Mouse (Mus musculus) neural tube, embryonic 15.5 days (tissue): ENCODE results near the gene Stpg1. TPM values are rescaled to one million over a fixed set of nuclear protein-coding genes. Genes with fewer than 3 reads are reported as not detected.
A peak's percentile ranks its signal among the peaks of the same experiment; 100 is the strongest.

Experiments used
- ATAC-seq: fragments of 200-750 bp; cut with Nextera tagmentation; 2 replicates; pipeline ENCODE4 v1.8.0; 2017; ENCODE audit warnings: mild to moderate bottlenecking, moderate TSS enrichment, moderate library complexity; ENCODE audit not compliant: low FRiP score
- H3K27ac ChIP-seq: fragments of 300-500 bp; sonication (generic); replicated peaks from 2 replicates; pipeline ENCODE4 v1.5.1; 2015; ENCODE audit warnings: mild to moderate bottlenecking, inconsistent platforms
- H3K27me3 ChIP-seq: fragments of 300-500 bp; sonication (generic); replicated peaks from 2 replicates; pipeline ENCODE4 v1.6.1; 2015; ENCODE audit warnings: inconsistent platforms
- H3K36me3 ChIP-seq: fragments of 300-500 bp; sonication (generic); 2 replicates; pipeline ENCODE4 v1.6.1; 2015; ENCODE audit warnings: inconsistent platforms
- H3K4me1 ChIP-seq: fragments of 300-500 bp; sonication (generic); 2 replicates; pipeline ENCODE4 v1.6.1; 2015; ENCODE audit warnings: inconsistent platforms
- H3K4me2 ChIP-seq: fragments of 300-500 bp; sonication (generic); 2 replicates; pipeline ENCODE4 v1.6.1; 2015; ENCODE audit warnings: inconsistent platforms, mild to moderate bottlenecking, moderate library complexity
- H3K4me3 ChIP-seq: fragments of 300-500 bp; sonication (generic); replicated peaks from 2 replicates; pipeline ENCODE4 v1.5.1; 2015; ENCODE audit warnings: mild to moderate bottlenecking, inconsistent platforms
- H3K9ac ChIP-seq: fragments of 300-500 bp; sonication (generic); replicated peaks from 2 replicates; pipeline ENCODE4 v1.6.1; 2015; ENCODE audit warnings: mild to moderate bottlenecking, inconsistent platforms
- H3K9me3 ChIP-seq: fragments of 300-500 bp; sonication (generic); replicated peaks from 2 replicates; pipeline ENCODE4 v1.6.1; 2016; ENCODE audit warnings: inconsistent platforms
- WGBS: fragments of 180-500 bp; shearing (Covaris S2); methylation state at CpG from one replicate; pipeline ENCODE4 v1.1.7; 2015; ENCODE audit warnings: mixed read lengths; 5-methylcytosine and 5-hydroxymethylcytosine counted together
- polyA plus RNA-seq: library from polyadenylated mRNA; unstranded; fragments of >200 nt; fragmentation: Nextera tagmentation; extraction: Ambion mirVana; gene quantifications from 2 replicates; pipeline ENCODE4 v1.2.1, GENCODE M21; 2015

Stpg1 gene
- polyA plus RNA-seq, 1 experiment from 2014 or later: 0.37 TPM

DNA sequence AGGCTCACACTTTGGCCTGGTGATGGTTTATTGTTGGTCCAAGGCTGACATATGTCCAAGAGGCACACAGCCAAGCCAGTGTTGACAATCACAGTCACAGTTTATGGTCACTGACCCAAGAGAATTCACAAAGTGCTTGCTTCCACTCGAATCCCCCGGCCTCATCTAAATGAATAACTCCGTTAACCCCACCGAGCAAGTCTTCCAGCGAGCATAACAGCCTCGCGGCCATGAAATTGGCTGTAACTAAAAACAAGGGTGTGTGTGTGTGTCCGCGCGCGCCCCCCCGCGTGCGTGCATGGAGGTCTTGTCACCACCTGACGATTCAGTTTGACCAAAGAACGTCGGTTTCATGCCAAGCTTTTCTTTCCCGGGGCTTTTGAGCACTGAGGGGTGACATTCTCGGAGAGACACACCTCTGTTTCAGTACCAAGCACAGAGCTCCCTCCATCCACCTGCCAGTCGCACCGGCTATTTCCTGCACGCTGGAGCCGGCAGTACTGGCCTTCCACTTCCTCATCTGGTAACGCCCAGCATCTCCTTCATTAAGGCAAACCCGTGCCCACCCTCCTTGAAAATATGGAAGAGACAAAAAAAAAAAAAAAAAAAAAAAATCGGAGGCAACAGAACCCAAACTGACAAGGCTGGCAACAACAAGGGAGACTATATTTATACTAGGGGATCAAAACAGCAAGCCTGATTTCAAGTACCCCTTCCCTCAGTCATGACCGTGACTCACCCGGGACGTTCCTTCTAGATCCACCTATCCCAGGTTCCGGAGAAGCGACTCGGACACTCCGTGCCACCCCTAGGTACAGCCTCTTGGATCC lies 684 bp upstream of the Stpg1 start:
- peak; percentile 17 for ATAC-seq
- WGBS: under 1% methylated on average over 33 of the region's 33 CpGs
- peak overlapping the region; percentile 95 for H3K4me2 ChIP-seq

GRCm38 (mm10) chr4:135495397-135495791 lies 804 bp downstream of the Stpg1 start:
- peak overlapping the region; percentile 81 for H3K4me3 ChIP-seq
- H3K27me3 ChIP-seq: 0 out of 2 replicates have a peak, but pooled peaks cover 4% of the 10 kb centered on the region
- H3K27ac ChIP-seq: peak overlapping the region; percentile 78
- H3K4me2 ChIP-seq: peak overlapping the region; percentile 95
- peak overlapping the region; percentile 58; the same call in 1 of the 2 replicates for H3K9ac ChIP-seq
- ATAC-seq: no peak
- 15% methylated on average over 9 of the region's 9 CpGs for WGBS
- H3K4me1 ChIP-seq: peaks cover 20% of the 10 kb centered on the region
- H3K9me3 ChIP-seq: no peaks in the 10 kb centered on the region
- peaks cover 5% of the 10 kb centered on the region for H3K36me3 ChIP-seq

More for the DNA sequence above, 684 bp upstream of the Stpg1 start:
- H3K27me3 ChIP-seq: 0 out of 2 replicates have a peak, but pooled peaks cover 4% of the 10 kb centered on the region
- peaks cover 20% of the 10 kb centered on the region for H3K4me1 ChIP-seq
- H3K36me3 ChIP-seq: peaks cover 19% of the 10 kb centered on the region
- peak overlapping the region; percentile 81 for H3K4me3 ChIP-seq
- peak overlapping the region; percentile 46 for H3K9ac ChIP-seq
- H3K9me3 ChIP-seq: no peaks in the 10 kb centered on the region
- H3K27ac ChIP-seq: peak overlapping the region; percentile 78

- Histone ChIP-seq H3K4me3 (peak overlapping the region; percentile 81), H3K27me3 (0 out of 2 replicates have a peak, but pooled peaks cover 4% of the 10 kb centered on the region), H3K9me3 (no peaks in the 10 kb centered on the region), H3K4me2 (peak overlapping the region; percentile 95), H3K27ac (no peak overlapping the region; the same call in 1 of the 2 replicates), H3K4me1 (peaks cover 20% of the 10 kb centered on the region), H3K36me3 (peaks cover under 1% of the 10 kb centered on the region), H3K9ac (no peak overlapping the region)
- 18% methylated on average over 18 of the region's 18 CpGs for WGBS
- no peak for ATAC-seq
These were observed 1.2 kb downstream of the Stpg1 start for GRCm38 (mm10) chr4:135495810-135496209.

DNA sequence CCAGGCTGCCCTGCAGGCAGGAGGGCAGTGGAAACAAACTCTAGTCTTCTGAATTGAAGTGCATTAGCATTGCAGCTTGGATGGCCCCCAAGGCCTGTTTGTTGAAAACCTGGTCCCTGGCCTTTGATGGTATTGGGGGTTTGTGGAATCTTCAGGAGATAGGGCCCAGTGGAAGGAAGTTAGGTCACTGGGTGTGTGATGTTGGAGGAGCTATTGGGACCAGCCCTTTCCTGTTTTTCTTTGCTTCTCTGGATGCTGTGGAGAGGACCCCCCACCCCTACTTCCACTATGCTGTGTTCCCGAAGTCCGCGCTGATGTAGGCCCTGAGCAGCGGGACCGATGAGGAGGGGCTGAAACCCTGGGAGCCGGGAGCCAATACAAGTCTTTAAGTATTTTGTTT lies 3.5 kb downstream of the Stpg1 start:
- 79% methylated on average over 6 of the region's 6 CpGs for WGBS
- Histone ChIP-seq H3K4me1 (peaks cover 18% of the 10 kb centered on the region), H3K27ac (no peak overlapping the region), H3K9me3 (no peaks in the 10 kb centered on the region), H3K4me3 (no peak overlapping the region), H3K27me3 (no peaks in the 10 kb centered on the region), H3K36me3 (no peaks in the 10 kb centered on the region), H3K9ac (no peak overlapping the region), H3K4me2 (no peak overlapping the region)
- no peak for ATAC-seq

- Histone ChIP-seq H3K27me3 (no peaks in the 10 kb centered on the region), H3K4me3 (no peak overlapping the region), H3K9ac (no peak overlapping the region), H3K27ac (no peak overlapping the region), H3K4me1 (peaks cover 10% of the 10 kb centered on the region), H3K9me3 (no peaks in the 10 kb centered on the region), H3K36me3 (no peaks in the 10 kb centered on the region), H3K4me2 (no peak overlapping the region)
- ATAC-seq: no peak
- WGBS: 85% methylated on average over 3 of the region's 3 CpGs
These were observed 5.2 kb downstream of the Stpg1 start for GRCm38 (mm10) chr4:135499831-135500230.

GRCm38 (mm10) chr4:135501587-135501986 lies 7.0 kb downstream of the Stpg1 start:
- no peaks in the 10 kb centered on the region for H3K27me3 ChIP-seq
- H3K36me3 ChIP-seq: no peaks in the 10 kb centered on the region
- no peak overlapping the region for H3K9ac ChIP-seq
- no peaks in the 10 kb centered on the region for H3K9me3 ChIP-seq
- no peaks in the 10 kb centered on the region for H3K4me1 ChIP-seq
- ATAC-seq: no peak
- no peak overlapping the region for H3K27ac ChIP-seq
- H3K4me2 ChIP-seq: no peak overlapping the region
- WGBS: 74% methylated on average over 4 of the region's 4 CpGs
- H3K4me3 ChIP-seq: no peak overlapping the region

DNA sequence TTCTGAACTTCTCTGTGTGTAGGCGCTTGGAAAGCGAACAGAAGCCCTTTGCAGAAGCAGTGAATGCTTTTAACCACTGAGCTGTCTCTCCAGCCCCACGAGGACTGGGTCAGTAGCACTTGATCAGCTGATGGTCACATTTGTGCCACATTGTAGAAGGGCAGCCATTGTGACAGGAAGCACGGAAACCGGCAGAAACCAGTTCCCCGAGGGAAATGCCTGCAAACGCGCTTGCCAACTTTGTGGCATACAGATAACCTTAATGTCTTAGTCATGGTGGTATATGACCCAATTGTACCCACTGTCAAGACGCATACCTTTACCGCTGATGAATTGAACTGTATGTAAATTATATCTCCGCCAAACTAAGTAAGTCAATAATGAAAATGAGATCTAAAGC lies 11.2 kb downstream of the Stpg1 start:
- H3K27me3 ChIP-seq: no peaks in the 10 kb centered on the region
- ATAC-seq: no peak
- H3K27ac ChIP-seq: no peak overlapping the region
- no peak overlapping the region for H3K4me2 ChIP-seq
- H3K4me1 ChIP-seq: peaks cover 16% of the 10 kb centered on the region
- H3K9me3 ChIP-seq: no peaks in the 10 kb centered on the region
- H3K9ac ChIP-seq: no peak overlapping the region
- 79% methylated on average over 11 of the region's 11 CpGs for WGBS
- no peaks in the 10 kb centered on the region for H3K36me3 ChIP-seq
- H3K4me3 ChIP-seq: no peak overlapping the region

GRCm38 (mm10) chr4:135507547-135508350 lies 13.2 kb downstream of the Stpg1 start:
- no peaks in the 10 kb centered on the region for H3K9me3 ChIP-seq
- peaks cover 16% of the 10 kb centered on the region for H3K4me1 ChIP-seq
- whole genome bisulfite sequencing: 14% methylated on average over 22 of the region's 22 CpGs
- peak; percentile 80; the same call in 1 of the 2 replicates for ATAC-seq
- no peaks in the 10 kb centered on the region for H3K36me3 ChIP-seq
- H3K4me2 ChIP-seq: peak overlapping the region; percentile 57
- no peaks in the 10 kb centered on the region for H3K27me3 ChIP-seq
- peak overlapping the region; percentile 29 for H3K4me3 ChIP-seq
- H3K27ac ChIP-seq: peak overlapping the region; percentile 61; the same call in 1 of the 2 replicates
- H3K9ac ChIP-seq: peak overlapping the region; percentile 26

DNA sequence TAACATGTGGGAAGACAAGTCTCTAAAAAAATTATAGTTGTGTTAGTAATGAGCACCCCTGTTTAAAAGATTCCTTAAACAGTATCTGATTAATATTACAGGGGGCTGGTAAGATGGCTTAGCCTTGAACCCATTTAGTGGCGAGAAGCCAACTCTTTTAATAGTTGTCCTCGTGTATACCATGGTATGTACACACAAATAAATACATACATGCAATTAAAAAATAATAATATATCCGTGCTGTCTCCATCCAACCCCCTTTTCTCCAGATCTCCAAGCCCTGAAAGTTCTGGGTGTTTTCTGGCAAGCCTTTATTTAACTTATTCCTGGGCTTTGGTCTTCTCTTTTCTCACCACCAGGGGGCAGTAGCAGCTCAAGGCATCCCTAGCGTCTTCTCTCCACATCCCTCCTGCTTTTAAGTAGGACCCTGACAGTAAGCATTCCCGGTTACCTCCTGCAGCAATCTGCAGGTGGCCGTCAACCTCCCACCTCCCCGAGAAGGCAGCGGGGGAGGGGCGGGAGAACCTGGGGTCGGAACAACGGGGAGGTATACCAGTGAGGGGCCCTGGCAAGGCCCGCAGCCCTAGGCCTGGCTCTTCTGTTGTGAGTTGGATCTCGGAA lies 13.9 kb downstream of the Stpg1 start:
- Histone ChIP-seq H3K9me3 (no peaks in the 10 kb centered on the region), H3K4me3 (0 out of 2 replicates have a peak overlapping the region, but pooled peaks have one; percentile 13), H3K36me3 (no peaks in the 10 kb centered on the region), H3K4me2 (peak overlapping the region; percentile 53), H3K9ac (no peak overlapping the region), H3K27ac (no peak overlapping the region), H3K27me3 (no peaks in the 10 kb centered on the region), H3K4me1 (peaks cover 16% of the 10 kb centered on the region)
- WGBS: 13% methylated on average over 13 of the region's 13 CpGs
- peak; percentile 71; the same call in 1 of the 2 replicates for ATAC-seq

DNA sequence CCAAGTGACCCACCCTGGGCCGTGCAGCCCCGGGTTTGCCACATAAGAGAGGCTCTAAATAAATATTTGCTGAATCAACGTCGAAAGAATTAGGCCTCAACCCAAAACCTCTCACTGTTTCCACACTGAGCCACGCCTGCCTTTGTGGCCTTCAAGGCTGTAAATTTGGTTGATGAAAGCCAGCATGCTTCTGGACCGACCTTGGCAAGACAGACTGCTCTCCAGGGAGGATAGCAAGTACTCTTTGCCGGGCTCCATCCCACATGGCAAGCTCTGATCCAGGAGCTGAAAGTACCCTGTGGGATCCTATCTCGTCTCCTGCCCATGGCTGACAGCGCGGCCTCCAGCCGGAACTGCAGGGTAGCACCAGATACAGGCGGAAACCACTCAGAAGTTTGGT lies 14.9 kb downstream of the Stpg1 start:
- 46% methylated on average over 12 of the region's 12 CpGs for WGBS

GRCm38 (mm10) chr4:135513865-135514264 lies 19.3 kb downstream of the Stpg1 start:
- H3K9ac ChIP-seq: no peak overlapping the region
- peaks cover 5% of the 10 kb centered on the region; the same call in 1 of the 2 replicates for H3K4me1 ChIP-seq
- H3K9me3 ChIP-seq: no peaks in the 10 kb centered on the region
- H3K27ac ChIP-seq: no peak overlapping the region
- H3K36me3 ChIP-seq: no peaks in the 10 kb centered on the region
- no peak overlapping the region for H3K4me2 ChIP-seq
- no peaks in the 10 kb centered on the region for H3K27me3 ChIP-seq
- ATAC-seq: no peak
- WGBS: 92% methylated on average over 7 of the region's 7 CpGs
- H3K4me3 ChIP-seq: no peak overlapping the region

More for the DNA sequence above, 14.9 kb downstream of the Stpg1 start:
- no peaks in the 10 kb centered on the region for H3K27me3 ChIP-seq
- H3K36me3 ChIP-seq: no peaks in the 10 kb centered on the region
- H3K9ac ChIP-seq: no peak overlapping the region
- H3K4me1 ChIP-seq: peaks cover 16% of the 10 kb centered on the region
- no peak overlapping the region for H3K27ac ChIP-seq
- no peak for ATAC-seq
- no peaks in the 10 kb centered on the region for H3K9me3 ChIP-seq
- H3K4me2 ChIP-seq: no peak overlapping the region
- no peak overlapping the region for H3K4me3 ChIP-seq
